Mouse (Mus musculus): ENCODE results near the gene Tmem165.
A peak's percentile ranks its signal among the peaks of the same experiment; 100 is the strongest.

- TF ChIP-seq CTCF (IDR thresholded peaks at IDR 0.05; ENCODE audit: insufficient read depth, low read length) (no peak), POLR2A (IDR thresholded peaks at IDR 0.05; ENCODE audit: borderline replicate concordance, extremely low read depth, low read depth, low read length) (peak; percentile 82)
Observed at GRCm38 (mm10) chr5:76139808-76140729, 43.6 kb upstream of the Tmem165 start, which contains the start of gene Srd5a3.
